Mouse (Mus musculus) activated CD4-positive, CD25-positive, alpha-beta regulatory T cell, adult 4 months (primary cell): ENCODE data around the gene Pde10a. TPM values are rescaled to one million over a fixed set of nuclear protein-coding genes. Genes with fewer than 3 reads are reported as not detected.
A peak's percentile ranks its signal among the peaks of the same experiment; 100 is the strongest.

Experiments
- ATAC-seq: one replicate; pipeline ENCODE4 v1.8.0; 2017
- polyA plus RNA-seq, 2 experiments: library from polyadenylated mRNA; unstranded; fragments of 100-300 nt; shearing (Covaris generic); gene quantifications; one replicate each; pipeline ENCODE4 v1.2.1; 2017

Gene Pde10a
- polyA plus RNA-seq, 2 experiments from 2014 or later, result not detected

GRCm38 (mm10) chr17:8851846-8852245 lies 326.7 kb downstream of the Pde10a start:
- no peak for ATAC-seq

GRCm38 (mm10) chr17:8856430-8857371 lies 331.5 kb downstream of the Pde10a start:
- peak; percentile 49 for ATAC-seq

GRCm38 (mm10) chr17:8858636-8859421 lies 333.7 kb downstream of the Pde10a start:
- ATAC-seq, result no peak

GRCm38 (mm10) chr17:8859489-8859888 lies 334.3 kb downstream of the Pde10a start:
- no peak for ATAC-seq

- ATAC-seq, result no peak
These were observed 339.7 kb downstream of the Pde10a start for GRCm38 (mm10) chr17:8864638-8865497.

GRCm38 (mm10) chr17:8867331-8868237 lies 342.4 kb downstream of the Pde10a start:
- ATAC-seq, result no peak

- no peak for ATAC-seq
These were observed 344.1 kb downstream of the Pde10a start for GRCm38 (mm10) chr17:8869287-8869686.

GRCm38 (mm10) chr17:8870848-8871247 lies 345.7 kb downstream of the Pde10a start:
- no peak for ATAC-seq

- no peak for ATAC-seq
These were observed 346.2 kb downstream of the Pde10a start for GRCm38 (mm10) chr17:8871396-8871795.

GRCm38 (mm10) chr17:8871997-8872593 lies 346.9 kb downstream of the Pde10a start:
- ATAC-seq, result no peak

GRCm38 (mm10) chr17:8872611-8873010 lies 347.4 kb downstream of the Pde10a start:
- no peak for ATAC-seq

- ATAC-seq, result no peak
These were observed 352.9 kb downstream of the Pde10a start for GRCm38 (mm10) chr17:8878056-8878455.

GRCm38 (mm10) chr17:8881711-8882110 lies 356.5 kb downstream of the Pde10a start:
- ATAC-seq, result no peak

- ATAC-seq, result no peak
These were observed 359.5 kb downstream of the Pde10a start for GRCm38 (mm10) chr17:8884691-8885090.

GRCm38 (mm10) chr17:8885830-8886229 lies 360.7 kb downstream of the Pde10a start:
- no peak for ATAC-seq

GRCm38 (mm10) chr17:8888105-8888504 lies 362.9 kb downstream of the Pde10a start:
- ATAC-seq, result no peak

- ATAC-seq, result no peak
These were observed 363.5 kb downstream of the Pde10a start for GRCm38 (mm10) chr17:8888639-8889038.

GRCm38 (mm10) chr17:8892193-8892985 lies 367.2 kb downstream of the Pde10a start:
- ATAC-seq, result no peak

- no peak for ATAC-seq
These were observed 370.8 kb downstream of the Pde10a start for GRCm38 (mm10) chr17:8895991-8896390.

GRCm38 (mm10) chr17:8897749-8898148 lies 372.6 kb downstream of the Pde10a start:
- no peak for ATAC-seq
